Mouse (Mus musculus) liver, embryonic 14.5 days (tissue): ENCODE data around the gene Pde4d. TPM values are rescaled to one million over a fixed set of nuclear protein-coding genes. Genes with fewer than 3 reads are reported as not detected.

Experiments used
- ATAC-seq: fragments of 200-750 bp; cut with Nextera tagmentation; 2 replicates; pipeline ENCODE4 v1.8.0; 2017; ENCODE audit warnings: moderate number of reproducible peaks, mild to moderate bottlenecking, moderate library complexity; ENCODE audit not compliant: insufficient read depth
- DNase-seq, 3 experiments: peaks; one replicate each; pipeline ENCODE4 v3.0.0-alpha.2; 2012 to 2013; ENCODE audit warnings: low read depth in 3 of 3, low spot score in 3 of 3
- H3K27ac ChIP-seq: fragments of 300-500 bp; sonication (generic); 2 replicates; pipeline ENCODE4 v1.5.1; 2014; ENCODE audit warnings: moderate library complexity, mild to moderate bottlenecking, control low read depth, inconsistent platforms
- H3K27me3 ChIP-seq: fragments of 300-500 bp; sonication (generic); 2 replicates; pipeline ENCODE4 v1.6.1; 2014; ENCODE audit warnings: mild to moderate bottlenecking, low read length, moderate library complexity; ENCODE audit not compliant: control insufficient read depth, insufficient read depth
- H3K36me3 ChIP-seq: fragments of 300-500 bp; sonication (generic); replicated peaks from 2 replicates; pipeline ENCODE4 v1.6.1; 2014; ENCODE audit warnings: low read depth; ENCODE audit not compliant: control insufficient read depth, insufficient read depth
- H3K4me1 ChIP-seq, 2 experiments: fragments of 200-500 bp in 1 of 2; fragments of 300-500 bp in 1 of 2; sonication (generic) in 1 of 2; replicated peaks; 2 replicates each; pipeline ENCODE4 v1.6.1; 2012 to 2014; ENCODE audit warnings: antibody characterized with exemption in 1 of 2, inconsistent platforms in 1 of 2, low read length in 1 of 2; ENCODE audit not compliant: control insufficient read depth in 2 of 2, insufficient read depth in 2 of 2
- H3K4me2 ChIP-seq: fragments of 300-500 bp; sonication (generic); 2 replicates; pipeline ENCODE4 v1.6.1; 2014; ENCODE audit warnings: low read depth, mild to moderate bottlenecking, control low read depth, moderate library complexity
- H3K4me3 ChIP-seq, 2 experiments: fragments of 200-500 bp in 1 of 2; fragments of 300-500 bp in 1 of 2; sonication (generic) in 1 of 2; 2 replicates each; pipeline ENCODE4 v1.5.1; 2012 to 2014; ENCODE audit warnings: low read depth in 2 of 2, low read length in 2 of 2, mild to moderate bottlenecking in 2 of 2, control low read depth in 1 of 2, inconsistent platforms in 1 of 2, moderate library complexity in 1 of 2; ENCODE audit not compliant: insufficient read depth in 1 of 2
- H3K9ac ChIP-seq: fragments of 300-500 bp; sonication (generic); replicated peaks from 2 replicates; pipeline ENCODE4 v1.6.1; 2014; ENCODE audit warnings: mild to moderate bottlenecking, control low read depth, moderate library complexity
- H3K9me3 ChIP-seq: fragments of 300-500 bp; sonication (generic); 2 replicates; pipeline ENCODE4 v1.6.1; 2016; ENCODE audit warnings: low read length, mixed read lengths; ENCODE audit not compliant: control insufficient read depth
- CTCF ChIP-seq: IDR thresholded peaks from 2 replicates; pipeline ENCODE4 v1.5.1; 2016; ENCODE audit warnings: antibody characterized with exemption, low read depth, control low read depth
- EP300 ChIP-seq: IDR thresholded peaks from 2 replicates; pipeline ENCODE4 v1.6.1; 2016; ENCODE audit warnings: antibody characterized with exemption, low read depth
- WGBS: fragments of 180-500 bp; shearing (Covaris S2); extraction: QIAGEN DNeasy Blood & Tissue Kit; methylation state at CpG from one replicate; pipeline ENCODE4 v1.1.7; 2014; ENCODE audit not compliant: insufficient replicate concordance; 5-methylcytosine and 5-hydroxymethylcytosine counted together
- polyA plus RNA-seq, 2 experiments: library from polyadenylated mRNA; depleted of rRNA in 1 of 2; stranded (reverse) in 1 of 2; unstranded in 1 of 2; fragments of >200 nt; fragmentation: Nextera tagmentation in 1 of 2; extraction: Ambion mirVana in 1 of 2; gene quantifications; 2 replicates each; pipeline versions ENCODE4 v1.2.1 to v1.2.3; 2012 to 2014

Gene Pde4d
- polyA plus RNA-seq, 2 experiments = 4.9 to 8.6 TPM

DNA sequence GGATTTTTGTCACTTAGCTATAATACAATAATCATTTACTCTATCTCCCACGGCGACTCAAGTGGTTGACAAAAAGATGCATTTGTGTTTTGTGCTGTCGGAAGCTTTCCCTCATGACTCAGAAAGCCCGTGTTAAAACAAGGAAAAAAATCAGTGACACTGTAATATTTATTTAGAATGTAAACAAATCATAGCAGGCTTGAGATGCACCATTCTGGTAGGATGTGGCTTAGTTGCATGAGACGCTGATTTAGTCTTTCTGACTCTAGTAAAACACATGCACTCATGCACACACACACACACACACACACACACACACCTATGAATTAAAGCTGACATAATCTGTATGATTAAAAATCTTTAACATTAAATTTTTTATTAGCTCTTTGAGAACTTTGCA lies 924.7 kb downstream of the Pde4d start:
- no peaks in the 10 kb centered on the region for H3K27me3 ChIP-seq
- H3K4me3 ChIP-seq = no peak overlapping the region
- no peaks in the 10 kb centered on the region for H3K4me1 ChIP-seq
- H3K4me2 ChIP-seq = no peak overlapping the region
- no peak overlapping the region for H3K27ac ChIP-seq
- no peaks in the 10 kb centered on the region for H3K36me3 ChIP-seq
- H3K9ac ChIP-seq = no peak overlapping the region
- 60% methylated on average over 5 of the region's 5 CpGs for WGBS
- ATAC-seq (no peak), DNase-seq (no peak)
- no peaks in the 10 kb centered on the region for H3K9me3 ChIP-seq
- no peak for TF ChIP-seq EP300
- no peak for TF ChIP-seq CTCF

DNA sequence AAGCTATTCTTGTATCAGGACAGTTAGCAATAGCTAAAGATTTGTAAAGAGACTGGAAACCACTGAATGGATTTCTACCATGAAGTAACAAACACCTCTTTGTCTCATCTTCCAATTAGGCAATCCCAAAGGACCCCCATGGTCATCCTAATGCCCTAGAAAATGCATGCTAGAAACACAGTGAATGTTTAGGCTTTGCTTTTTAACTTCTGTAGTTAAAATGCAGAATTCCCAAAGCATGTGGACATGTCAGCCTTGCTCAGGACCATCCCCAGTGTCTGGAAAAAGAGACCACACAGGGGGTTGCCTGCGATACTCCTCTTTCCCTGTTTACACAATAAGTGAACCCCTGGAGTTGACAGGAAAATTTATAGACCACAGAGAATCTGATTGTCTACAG lies 926.9 kb downstream of the Pde4d start:
- Histone ChIP-seq H3K27me3 (no peaks in the 10 kb centered on the region), H3K4me2 (no peak overlapping the region), H3K9ac (no peak overlapping the region), H3K27ac (no peak overlapping the region), H3K9me3 (no peaks in the 10 kb centered on the region), H3K4me3 (no peak overlapping the region), H3K4me1 (no peaks in the 10 kb centered on the region), H3K36me3 (no peaks in the 10 kb centered on the region)
- TF ChIP-seq CTCF (no peak), EP300 (no peak)
- DNase-seq (no peak), ATAC-seq (no peak)
- 48% methylated on average over 1 of the region's 1 CpGs for WGBS

DNA sequence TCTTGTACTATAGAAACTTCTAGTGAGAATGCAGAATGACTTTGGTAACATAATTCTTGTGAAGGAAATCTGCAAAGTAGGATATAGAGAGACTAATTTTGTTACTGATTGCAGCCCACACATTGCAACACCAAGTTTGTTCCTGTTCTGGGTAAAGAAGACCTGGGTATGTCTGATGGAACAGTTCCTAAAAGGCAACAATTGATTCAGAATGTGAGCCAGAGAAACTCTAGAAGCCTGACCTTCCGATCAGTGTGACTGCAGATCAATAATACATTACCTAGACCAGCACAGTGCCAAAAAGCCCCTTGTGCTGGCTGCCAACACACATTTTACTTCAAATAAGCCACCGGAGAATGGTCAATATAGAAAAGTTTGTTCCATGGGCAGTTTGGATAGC lies 930.4 kb downstream of the Pde4d start:
- Histone ChIP-seq H3K27ac (no peak overlapping the region), H3K9ac (no peak overlapping the region), H3K36me3 (no peaks in the 10 kb centered on the region), H3K9me3 (no peaks in the 10 kb centered on the region), H3K4me1 (no peaks in the 10 kb centered on the region), H3K27me3 (no peaks in the 10 kb centered on the region), H3K4me2 (no peak overlapping the region), H3K4me3 (no peak overlapping the region)
- DNase-seq (no peak), ATAC-seq (no peak)
- 64% methylated on average over 2 of the region's 2 CpGs for WGBS
- TF ChIP-seq CTCF = no peak
- TF ChIP-seq EP300 = no peak

DNA sequence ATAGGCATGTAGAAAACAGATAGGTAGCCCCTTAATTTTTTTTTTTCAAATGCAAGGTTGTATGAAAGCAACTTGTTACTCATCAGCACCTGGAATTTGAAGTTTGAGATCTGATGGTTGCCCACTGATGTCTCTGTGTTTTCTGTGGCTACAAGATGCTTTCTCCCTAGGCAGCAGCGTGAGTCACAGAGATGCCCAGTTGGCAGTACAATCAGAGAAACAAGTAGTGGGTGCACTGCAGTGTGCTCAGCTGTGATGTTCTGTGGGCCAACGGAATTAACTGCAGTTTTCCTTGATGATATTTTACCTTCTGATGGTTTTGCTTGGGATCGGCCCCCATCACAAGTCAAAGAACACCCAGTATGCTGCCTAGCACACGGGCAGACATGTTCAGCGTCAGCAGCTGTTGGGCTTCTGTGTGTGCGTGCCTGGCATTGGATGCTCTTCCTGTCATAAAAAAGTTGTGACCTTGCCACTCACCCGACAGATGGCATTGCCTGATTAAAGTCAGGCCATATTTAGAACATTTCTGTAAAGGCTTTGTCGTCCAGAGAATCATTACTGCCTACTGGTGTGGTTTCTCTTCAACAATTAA lies 939.0 kb downstream of the Pde4d start:
- no peak overlapping the region for H3K4me2 ChIP-seq
- no peak for TF ChIP-seq CTCF
- TF ChIP-seq EP300 = no peak
- no peaks in the 10 kb centered on the region for H3K4me1 ChIP-seq
- ATAC-seq (no peak), DNase-seq (no peak)
- no peaks in the 10 kb centered on the region for H3K27me3 ChIP-seq
- no peak overlapping the region for H3K27ac ChIP-seq
- no peak overlapping the region for H3K4me3 ChIP-seq
- H3K9me3 ChIP-seq = no peaks in the 10 kb centered on the region
- H3K9ac ChIP-seq = no peak overlapping the region
- no peaks in the 10 kb centered on the region for H3K36me3 ChIP-seq
- 43% methylated on average over 8 of the region's 8 CpGs for WGBS

DNA sequence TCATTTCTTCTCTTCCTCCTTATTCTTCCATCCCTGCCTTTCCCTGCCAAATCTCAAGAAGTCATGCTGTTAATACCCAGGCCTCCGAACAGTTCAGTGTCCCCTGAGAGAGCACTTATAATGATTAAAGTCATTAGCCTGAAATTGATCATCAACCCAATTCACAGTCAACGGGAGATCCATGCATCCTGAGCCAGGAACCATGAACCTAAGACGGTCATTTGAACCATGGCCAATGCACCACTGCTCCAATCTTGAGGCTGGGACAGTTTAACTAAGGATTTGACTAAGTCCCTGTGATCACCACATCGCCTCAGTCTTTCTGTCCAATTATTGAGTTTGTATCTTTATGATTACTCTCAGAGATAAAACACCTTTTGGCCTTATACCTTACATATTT lies 952.6 kb downstream of the Pde4d start:
- ATAC-seq (no peak), DNase-seq (no peak)
- Histone ChIP-seq H3K9ac (no peak overlapping the region), H3K9me3 (no peaks in the 10 kb centered on the region), H3K36me3 (no peaks in the 10 kb centered on the region), H3K4me1 (no peaks in the 10 kb centered on the region), H3K4me3 (no peak overlapping the region), H3K27ac (no peak overlapping the region), H3K27me3 (no peaks in the 10 kb centered on the region), H3K4me2 (no peak overlapping the region)
- TF ChIP-seq CTCF (no peak), EP300 (no peak)
- WGBS = 57% methylated on average over 4 of the region's 4 CpGs
